Mouse (Mus musculus) natural killer cell, adult 2 months (primary cell): ENCODE results near the gene 1700029F12Rik.

Experiments used
- DNase-seq, 2 experiments: peaks; one replicate each; pipeline ENCODE4 v3.0.0; 2022; ENCODE audit warnings: low spot score in 2 of 2

The 1700029F12Rik gene

DNA sequence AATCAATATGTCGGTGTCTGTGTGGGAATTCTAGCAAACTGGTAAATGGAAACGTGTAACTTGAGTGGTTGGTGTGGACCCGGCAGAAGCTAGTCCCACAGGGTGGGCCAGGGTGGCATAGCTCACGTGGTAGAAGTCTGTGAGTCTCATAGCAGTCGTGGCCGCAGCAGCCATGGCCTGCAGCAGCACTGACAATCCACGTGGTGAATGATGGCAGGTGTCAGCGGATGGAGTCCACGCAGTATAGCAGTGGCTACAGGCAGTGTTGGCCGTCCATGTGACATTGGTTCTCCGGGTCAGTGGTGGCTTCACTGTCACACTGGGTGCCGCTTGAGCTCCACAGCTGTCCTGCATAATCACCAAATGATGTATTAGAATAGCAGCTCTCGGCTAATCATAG is 4.1 kb downstream of the 1700029F12Rik start:
- no peak for DNase-seq

- DNase-seq = no peak
Observed at GRCm38 (mm10) chr13:97021906-97022305, 12.3 kb downstream of the 1700029F12Rik start.

DNA sequence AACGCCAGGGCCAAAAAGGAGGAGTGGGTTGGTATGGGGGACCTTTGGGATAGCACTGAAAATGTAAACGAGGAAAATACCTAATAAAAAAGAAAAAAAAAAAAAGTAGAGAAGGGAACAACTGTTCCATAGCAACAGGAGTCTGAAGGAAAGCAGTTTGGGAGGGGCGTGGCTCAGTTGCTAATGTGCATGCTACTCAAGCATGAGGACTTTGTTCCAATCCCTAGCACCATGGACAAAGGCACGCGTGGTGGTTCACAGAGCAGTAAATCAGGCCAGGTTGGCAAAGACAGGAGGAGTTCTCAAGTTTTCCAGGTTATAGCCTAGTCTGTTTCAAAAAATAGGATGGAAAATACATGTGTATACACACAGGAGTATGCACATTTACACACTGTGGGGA is 14.0 kb downstream of the 1700029F12Rik start:
- DNase-seq = no peak

DNA sequence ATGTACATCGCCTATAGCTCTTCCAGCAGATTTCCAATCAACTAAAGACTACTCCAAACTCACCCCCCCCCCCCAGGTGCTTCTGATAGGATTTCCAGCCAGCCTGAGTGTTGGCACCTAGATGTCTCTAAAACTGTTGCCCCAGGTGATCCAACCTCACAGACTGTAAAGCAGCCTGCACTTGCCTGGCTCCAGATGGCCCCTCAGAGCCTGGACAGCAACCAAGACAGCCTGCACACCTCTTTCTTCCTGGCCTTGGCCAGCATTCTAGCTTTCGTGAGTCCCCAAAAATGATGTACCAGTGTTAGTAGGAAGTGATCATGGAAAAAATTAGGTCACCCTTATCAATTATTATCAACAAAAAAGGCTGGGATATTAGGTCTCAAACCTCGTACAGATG is 16.5 kb downstream of the 1700029F12Rik start:
- DNase-seq = no peak

DNA sequence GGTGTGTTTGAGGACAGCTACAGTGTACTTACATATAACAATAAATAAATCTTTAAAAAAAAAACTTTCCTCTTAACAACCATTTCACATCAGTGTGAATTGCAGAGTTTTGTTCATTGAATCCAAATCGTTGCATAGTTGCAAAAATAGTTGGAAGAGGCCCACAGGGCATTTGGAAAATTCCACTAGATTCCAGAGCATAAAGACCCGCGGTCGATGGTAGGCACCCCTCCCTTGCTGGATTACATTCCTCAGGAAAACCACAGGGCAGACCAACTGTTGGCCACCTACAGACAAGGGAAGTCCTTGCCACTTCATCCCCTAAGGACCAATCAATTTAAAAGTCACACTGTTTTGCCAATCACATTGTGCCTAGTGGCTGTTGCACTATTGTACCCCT is 19.8 kb downstream of the 1700029F12Rik start:
- no peak for DNase-seq

DNA sequence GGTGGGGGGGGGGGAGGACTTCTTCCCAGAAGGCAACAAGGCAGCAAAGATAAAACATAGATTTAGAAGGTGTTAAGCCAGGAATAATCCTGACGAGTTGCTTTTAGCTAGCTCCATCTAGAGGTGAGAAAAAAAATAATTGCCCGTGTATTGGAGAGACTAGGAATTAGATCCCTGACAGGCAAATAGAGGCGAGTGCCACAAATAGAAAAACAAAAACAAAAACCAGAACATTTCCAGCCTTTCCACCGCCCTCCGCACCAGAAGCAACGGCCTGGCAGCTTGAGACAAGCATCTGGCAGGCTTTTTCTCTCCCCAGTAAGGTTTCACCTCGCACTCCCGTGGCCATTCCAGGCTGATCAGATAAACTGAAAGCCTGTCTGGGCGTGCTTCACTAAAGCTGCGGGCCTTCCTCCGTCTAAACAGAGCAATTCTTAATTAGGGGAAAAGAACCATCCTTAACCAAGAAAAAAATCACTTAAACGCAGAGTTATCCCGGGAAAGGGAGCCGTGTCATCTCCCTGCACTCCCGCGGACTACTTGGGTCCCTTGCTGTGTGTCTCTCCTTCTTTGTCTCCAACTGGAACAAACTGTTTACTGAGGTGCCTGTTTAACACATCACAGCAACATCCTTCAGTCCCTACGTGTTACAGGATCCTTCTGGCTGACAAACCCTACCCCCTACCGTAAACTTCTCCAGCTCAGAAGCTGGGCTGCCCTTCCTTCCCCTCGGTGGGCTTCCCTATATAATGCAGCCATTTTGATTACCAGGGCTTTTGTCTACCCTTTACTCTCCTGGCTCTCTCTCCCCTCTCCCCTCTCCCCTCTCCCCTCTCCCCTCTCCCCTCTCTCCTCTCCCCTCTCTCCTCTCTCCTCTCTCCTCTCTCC is 25.7 kb downstream of the 1700029F12Rik start:
- DNase-seq = no peak

GRCm38 (mm10) chr13:97007501-97008265 is 26.5 kb downstream of the 1700029F12Rik start:
- DNase-seq = no peak

DNA sequence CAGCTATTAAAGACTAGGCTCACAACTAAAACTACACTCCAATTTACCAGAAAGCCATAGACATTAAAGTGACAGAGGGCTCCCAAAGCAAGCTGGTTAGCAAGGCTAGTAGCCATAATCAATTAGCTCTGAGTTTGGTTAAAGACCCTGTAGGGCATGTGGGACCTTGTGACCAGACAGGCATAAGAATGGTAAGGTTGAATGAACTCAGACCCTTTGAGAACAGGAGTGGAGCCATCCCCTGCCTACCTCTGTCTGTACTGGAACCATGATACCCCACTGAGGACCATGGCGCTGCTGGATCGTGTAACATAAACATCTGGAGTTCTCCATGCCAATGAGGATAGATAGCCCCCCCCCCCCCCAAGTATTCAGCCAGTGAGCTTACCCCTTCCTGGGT is 27.4 kb downstream of the 1700029F12Rik start:
- no peak for DNase-seq

DNA sequence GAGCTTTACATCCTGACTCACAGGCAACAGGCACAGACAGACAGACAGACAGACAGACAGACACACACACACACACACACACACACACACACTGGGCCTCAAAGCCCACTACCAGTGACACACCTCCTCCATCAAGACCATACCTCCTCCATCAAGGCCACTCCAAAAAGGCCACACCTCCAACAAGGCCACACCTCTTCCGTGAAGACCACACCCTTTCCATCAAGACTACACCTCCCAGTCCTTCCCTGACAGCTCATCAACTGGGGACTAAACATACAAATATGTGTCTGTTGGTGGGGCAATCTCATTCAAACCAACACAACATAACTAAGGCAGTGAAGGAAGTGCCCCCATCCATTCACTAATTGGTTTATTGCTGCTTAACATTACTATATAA is 37.1 kb downstream of the 1700029F12Rik start:
- DNase-seq = no peak

DNA sequence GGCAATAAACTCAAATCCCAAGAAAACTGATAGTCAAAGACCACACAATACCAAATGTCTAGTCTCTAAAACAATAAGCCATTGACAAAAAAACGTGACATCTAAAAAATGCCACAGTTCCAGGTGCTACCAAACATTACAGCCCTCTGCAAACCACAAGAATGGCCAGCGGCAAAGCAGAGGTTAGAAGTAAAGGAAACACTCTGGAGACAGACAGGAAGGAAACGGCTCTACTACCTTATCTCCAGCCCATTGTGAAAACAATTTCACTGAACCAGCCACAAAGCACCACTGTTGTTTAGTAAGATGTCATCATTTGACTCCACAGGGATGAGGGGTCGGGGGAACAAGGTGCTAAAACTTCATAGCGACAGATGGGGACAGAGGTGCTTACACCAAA is 38.9 kb downstream of the 1700029F12Rik start:
- DNase-seq = no peak

GRCm38 (mm10) chr13:96993291-96993989 is 40.7 kb downstream of the 1700029F12Rik start:
- no peak for DNase-seq

GRCm38 (mm10) chr13:96990561-96991265 is 43.4 kb downstream of the 1700029F12Rik start:
- no peak for DNase-seq

DNA sequence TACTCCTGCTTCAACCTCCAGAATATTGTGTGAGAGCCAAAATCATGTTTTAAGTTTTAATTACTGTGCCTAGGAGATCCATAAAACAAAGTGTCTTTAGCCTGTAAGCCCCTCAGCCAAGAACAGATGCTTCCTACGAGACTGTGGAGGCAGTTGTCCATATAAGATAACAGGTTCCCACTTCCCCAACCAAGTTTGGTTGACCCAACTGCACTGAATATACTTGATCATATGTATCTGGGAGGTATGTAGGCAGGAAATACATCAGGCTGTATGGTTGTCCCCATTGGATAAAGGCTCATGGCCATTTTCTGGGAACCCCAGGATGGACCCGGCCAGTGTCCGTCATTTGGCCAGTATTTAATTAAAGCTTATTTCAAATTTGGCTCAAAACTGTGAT is 44.1 kb downstream of the 1700029F12Rik start:
- no peak for DNase-seq

GRCm38 (mm10) chr13:96989129-96989528 is 45.0 kb downstream of the 1700029F12Rik start:
- DNase-seq = no peak

GRCm38 (mm10) chr13:96985599-96986275 is 48.4 kb downstream of the 1700029F12Rik start:
- DNase-seq = no peak

DNA sequence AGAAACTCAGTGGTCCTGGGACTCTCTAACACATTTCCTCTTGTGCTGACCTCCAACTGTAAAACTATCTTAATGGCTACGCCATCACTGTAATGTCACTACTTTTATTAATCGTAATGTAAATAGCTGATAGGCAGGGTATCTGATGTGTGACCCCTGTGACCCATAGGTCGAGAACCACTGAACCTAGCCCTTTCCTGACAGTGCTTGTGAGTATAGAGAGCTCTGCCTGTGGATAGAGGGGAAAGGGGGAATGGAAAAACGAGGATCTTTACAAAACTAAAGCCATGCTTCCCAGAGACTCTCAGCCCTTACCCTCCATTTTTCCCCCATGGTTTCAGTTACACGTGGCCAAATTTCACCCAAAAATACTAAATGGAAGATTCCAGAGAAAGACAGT is 49.5 kb downstream of the 1700029F12Rik start:
- no peak for DNase-seq

GRCm38 (mm10) chr13:96983251-96984126 is 50.7 kb downstream of the 1700029F12Rik start:
- peak in 1 of 2 experiments; percentile 10 for DNase-seq

DNA sequence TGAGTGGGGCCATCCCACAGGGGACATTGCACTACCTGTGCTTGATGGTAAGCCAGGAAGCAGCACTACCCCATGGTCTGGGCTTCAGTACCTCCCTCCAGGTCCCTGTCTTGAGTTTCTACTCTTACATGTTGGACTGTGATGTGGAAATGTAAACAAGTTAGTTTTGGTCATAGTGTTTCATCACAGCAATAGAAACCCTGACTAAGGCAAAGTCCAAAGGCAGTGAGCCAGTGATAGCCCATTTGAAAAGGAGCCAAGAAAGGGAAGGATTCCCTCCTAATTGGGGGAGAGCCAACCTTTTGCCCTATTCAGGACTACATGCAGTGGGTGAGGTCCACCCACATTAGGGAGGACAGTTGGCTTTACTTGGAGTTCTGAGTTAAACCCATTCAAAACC is 53.6 kb downstream of the 1700029F12Rik start:
- no peak for DNase-seq

DNA sequence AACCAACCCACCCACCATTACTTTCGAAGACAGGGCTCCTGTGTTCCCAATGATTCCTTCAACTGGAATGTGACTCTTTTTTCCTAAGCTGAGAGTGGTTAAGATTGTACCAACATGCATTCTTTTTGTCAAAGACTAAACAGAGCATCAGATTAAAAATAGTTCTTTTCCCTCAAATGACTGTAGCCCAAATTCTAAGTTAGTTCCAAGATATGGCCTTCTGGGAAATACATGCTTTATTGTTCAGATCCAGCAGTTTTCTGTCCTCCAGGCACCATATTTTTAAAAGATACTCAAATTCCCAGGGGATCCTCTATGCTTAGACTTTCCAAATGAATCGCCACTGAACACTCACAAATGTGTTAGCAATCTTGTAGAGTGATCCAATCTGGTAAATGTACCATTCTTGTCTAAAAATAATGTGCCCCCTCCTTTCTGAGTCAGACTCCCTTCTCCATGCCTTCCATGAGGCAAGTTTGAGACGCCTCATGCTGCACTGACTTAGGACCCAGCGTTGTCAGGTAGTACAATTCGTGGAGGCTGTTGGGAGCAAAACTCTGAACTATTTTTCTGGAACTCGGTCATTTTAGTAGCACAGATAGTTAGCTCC is 57.1 kb downstream of the 1700029F12Rik start:
- DNase-seq = no peak

DNA sequence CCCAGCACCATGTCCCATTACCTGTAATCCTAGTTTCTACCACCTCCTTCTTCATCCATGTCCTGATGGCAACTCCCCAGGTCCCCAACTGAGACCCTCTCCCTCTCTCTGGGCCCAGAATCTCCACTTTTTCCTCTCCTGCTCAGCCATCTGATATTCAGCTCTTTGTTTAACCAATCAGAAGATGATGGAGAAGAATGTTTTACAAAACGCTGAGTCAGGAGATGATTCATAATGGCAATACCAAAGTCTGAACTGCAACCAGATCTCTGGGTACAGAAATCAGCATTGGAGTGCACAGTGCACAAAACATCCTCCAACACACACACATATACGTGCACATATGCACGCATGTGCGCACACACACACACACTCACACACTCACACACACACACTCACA is 60.8 kb downstream of the 1700029F12Rik start:
- no peak for DNase-seq
